Mouse (Mus musculus) heart, postnatal 0 days (tissue): Measurements from ENCODE around the gene Dynll2.

Source experiments
- CTCF ChIP-seq: IDR thresholded peaks from 2 replicates; pipeline ENCODE4 v1.5.1; 2016; ENCODE audit warnings: antibody characterized with exemption, control low read depth, low read depth
- EP300 ChIP-seq: IDR thresholded peaks from 2 replicates; pipeline ENCODE4 v1.6.1; 2016; ENCODE audit warnings: antibody characterized with exemption, low read depth

- TF ChIP-seq CTCF = no peak
- no peak for TF ChIP-seq EP300
These were observed 42.9 kb upstream of the Dynll2 start for GRCm38 (mm10) chr11:88030219-88030618.
